Mouse (Mus musculus) kidney, adult 2 months (tissue): ENCODE measurements around the gene Adssl1.

Source experiments
- CTCF ChIP-seq: fragments of 200-500 bp; conservative IDR thresholded peaks from 2 replicates; pipeline ENCODE4 v1.5.1; 2011; ENCODE audit warnings: low read depth, mild to moderate bottlenecking, control low read depth, low read length, moderate library complexity, mixed read lengths; ENCODE audit not compliant: insufficient read depth, insufficient read length
- POLR2A ChIP-seq: fragments of 200-500 bp; IDR thresholded peaks from one replicate; pipeline ENCODE4 v1.6.1; 2011; ENCODE audit warnings: low read depth, low read length, control low read depth

- no peak for TF ChIP-seq POLR2A
- TF ChIP-seq CTCF = peak; percentile 83
Observed at GRCm38 (mm10) chr12:112623742-112624141, 3.9 kb downstream of the Adssl1 start.
